Mouse (Mus musculus): ENCODE data around the gene Slc4a1ap. TPM values are rescaled to one million over a fixed set of nuclear protein-coding genes. Genes with fewer than 3 reads are reported as not detected.

The Slc4a1ap gene
- polyA plus RNA-seq, 1 experiment from 2014 or later, result 32.3 TPM

DNA sequence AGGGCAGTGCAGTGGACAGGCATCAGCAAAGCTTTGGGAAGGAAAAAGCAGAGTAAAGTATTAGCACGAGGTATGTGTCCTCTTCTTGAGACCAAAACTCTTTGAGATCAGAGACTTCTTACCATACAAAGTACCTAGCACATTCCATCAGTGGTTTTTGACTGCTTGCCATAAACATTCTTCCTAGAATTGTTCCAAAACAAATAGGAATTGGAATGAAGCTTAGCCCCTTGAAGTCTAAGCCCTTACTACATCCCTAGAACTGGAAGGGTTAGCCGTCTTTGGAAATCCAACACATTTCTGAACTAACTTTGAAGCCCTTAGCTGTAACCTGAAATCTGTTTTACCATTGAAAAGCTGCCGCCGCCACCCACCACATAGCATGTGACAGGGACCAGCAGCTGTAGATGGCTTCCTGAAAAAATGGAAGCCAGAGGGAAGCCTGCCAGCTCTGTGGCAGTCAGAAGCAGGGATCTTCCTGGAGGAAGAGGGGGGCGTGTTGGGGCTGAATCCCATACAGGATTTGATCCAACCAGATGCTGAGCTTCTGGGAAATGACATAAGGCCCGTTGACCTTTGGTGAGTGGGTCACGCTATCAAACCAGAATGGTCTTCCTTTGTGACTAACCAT lies 35.4 kb downstream of the Slc4a1ap start:
- H3K9ac ChIP-seq (ENCODE audit: low read length), result no peak overlapping the region
- H3K4me3 ChIP-seq (ENCODE audit: low read depth, low read length), result no peak overlapping the region
- H3K36me3 ChIP-seq (ENCODE audit: control insufficient read depth, insufficient read depth, low read length), result peaks cover 3% of the 10 kb centered on the region; the same call in 1 of the 2 replicates
- H3K4me1 ChIP-seq (ENCODE audit: control insufficient read depth, insufficient read depth, low read length), result no peaks in the 10 kb centered on the region
- ATAC-seq (ENCODE audit: insufficient number of reproducible peaks, low FRiP score, low TSS enrichment, low read depth), result no peak
- H3K27me3 ChIP-seq (ENCODE audit: control insufficient read depth, insufficient read depth, low read length), result no peaks in the 10 kb centered on the region
- 85% methylated on average over 7 of the region's 7 CpGs for WGBS
- H3K9me3 ChIP-seq (ENCODE audit: control insufficient read depth, low read length), result no peaks in the 10 kb centered on the region
- H3K27ac ChIP-seq (replicated peaks; ENCODE audit: low read depth, low read length), result no peak overlapping the region
- H3K4me2 ChIP-seq (ENCODE audit: low read depth, severe bottlenecking), result no peak overlapping the region
- no peak for DNase-seq (ENCODE audit: low spot score)

GRCm38 (mm10) chr5:31563496-31563895 lies 36.7 kb downstream of the Slc4a1ap start:
- Histone ChIP-seq H3K9ac (ENCODE audit: low read length) (no peak overlapping the region), H3K27ac (replicated peaks; ENCODE audit: low read depth, low read length) (no peak overlapping the region)

DNA sequence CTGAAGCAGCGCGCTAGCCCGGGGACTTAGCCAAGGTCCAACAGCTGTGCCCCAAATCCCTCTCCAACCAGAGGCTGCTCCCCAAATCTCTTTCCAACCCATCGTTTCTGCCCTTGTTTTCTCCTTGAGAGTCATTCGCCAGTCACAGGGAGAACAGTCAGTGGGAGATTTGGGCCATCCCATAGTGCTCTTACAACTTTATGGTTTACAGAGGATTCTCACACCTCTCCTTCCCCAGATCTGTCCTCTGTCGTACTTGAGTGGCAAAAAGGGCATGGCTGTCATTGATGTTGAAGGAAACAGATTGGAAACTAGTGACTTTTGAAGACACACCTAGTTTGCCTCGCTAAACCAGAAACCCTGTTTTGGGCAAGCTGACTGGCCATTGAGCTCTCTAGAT lies 37.1 kb downstream of the Slc4a1ap start:
- WGBS, result 31% methylated on average over 7 of the region's 7 CpGs
- ATAC-seq (ENCODE audit: insufficient number of reproducible peaks, low FRiP score, low TSS enrichment, low read depth), result no peak
- Histone ChIP-seq H3K4me1 (ENCODE audit: control insufficient read depth, insufficient read depth, low read length) (no peaks in the 10 kb centered on the region), H3K9ac (ENCODE audit: low read length) (no peak overlapping the region), H3K36me3 (ENCODE audit: control insufficient read depth, insufficient read depth, low read length) (peaks cover 3% of the 10 kb centered on the region; the same call in 1 of the 2 replicates), H3K27me3 (ENCODE audit: control insufficient read depth, insufficient read depth, low read length) (no peaks in the 10 kb centered on the region), H3K9me3 (ENCODE audit: control insufficient read depth, low read length) (no peaks in the 10 kb centered on the region), H3K27ac (replicated peaks; ENCODE audit: low read depth, low read length) (no peak overlapping the region), H3K4me3 (ENCODE audit: low read depth, low read length) (no peak overlapping the region), H3K4me2 (ENCODE audit: low read depth, severe bottlenecking) (no peak overlapping the region)
- no peak for DNase-seq (ENCODE audit: low spot score)

More at GRCm38 (mm10) chr5:31563496-31563895, 36.7 kb downstream of the Slc4a1ap start:
- Histone ChIP-seq H3K36me3 (ENCODE audit: control insufficient read depth, insufficient read depth, low read length) (peaks cover 3% of the 10 kb centered on the region; the same call in 1 of the 2 replicates), H3K4me3 (ENCODE audit: low read depth, low read length) (no peak overlapping the region), H3K4me1 (ENCODE audit: control insufficient read depth, insufficient read depth, low read length) (no peaks in the 10 kb centered on the region), H3K4me2 (ENCODE audit: low read depth, severe bottlenecking) (no peak overlapping the region), H3K9me3 (ENCODE audit: control insufficient read depth, low read length) (no peaks in the 10 kb centered on the region), H3K27me3 (ENCODE audit: control insufficient read depth, insufficient read depth, low read length) (no peaks in the 10 kb centered on the region)
- WGBS, result 10% methylated on average over 6 of the region's 6 CpGs
- DNase-seq (ENCODE audit: low spot score), result peak; percentile 87
- ATAC-seq (ENCODE audit: insufficient number of reproducible peaks, low FRiP score, low TSS enrichment, low read depth), result no peak

GRCm38 (mm10) chr5:31564976-31565375 lies 38.2 kb downstream of the Slc4a1ap start:
- no peaks in the 10 kb centered on the region for H3K9me3 ChIP-seq (ENCODE audit: control insufficient read depth, low read length)
- H3K4me3 ChIP-seq (ENCODE audit: low read depth, low read length), result no peak overlapping the region
- no peak for DNase-seq (ENCODE audit: low spot score)
- 87% methylated on average over 4 of the region's 4 CpGs for WGBS
- no peak overlapping the region for H3K27ac ChIP-seq (replicated peaks; ENCODE audit: low read depth, low read length)
- no peaks in the 10 kb centered on the region for H3K4me1 ChIP-seq (ENCODE audit: control insufficient read depth, insufficient read depth, low read length)
- no peak for ATAC-seq (ENCODE audit: insufficient number of reproducible peaks, low FRiP score, low TSS enrichment, low read depth)
- no peak overlapping the region for H3K4me2 ChIP-seq (ENCODE audit: low read depth, severe bottlenecking)
- H3K9ac ChIP-seq (ENCODE audit: low read length), result no peak overlapping the region
- peaks cover 3% of the 10 kb centered on the region; the same call in 1 of the 2 replicates for H3K36me3 ChIP-seq (ENCODE audit: control insufficient read depth, insufficient read depth, low read length)
- H3K27me3 ChIP-seq (ENCODE audit: control insufficient read depth, insufficient read depth, low read length), result no peaks in the 10 kb centered on the region

DNA sequence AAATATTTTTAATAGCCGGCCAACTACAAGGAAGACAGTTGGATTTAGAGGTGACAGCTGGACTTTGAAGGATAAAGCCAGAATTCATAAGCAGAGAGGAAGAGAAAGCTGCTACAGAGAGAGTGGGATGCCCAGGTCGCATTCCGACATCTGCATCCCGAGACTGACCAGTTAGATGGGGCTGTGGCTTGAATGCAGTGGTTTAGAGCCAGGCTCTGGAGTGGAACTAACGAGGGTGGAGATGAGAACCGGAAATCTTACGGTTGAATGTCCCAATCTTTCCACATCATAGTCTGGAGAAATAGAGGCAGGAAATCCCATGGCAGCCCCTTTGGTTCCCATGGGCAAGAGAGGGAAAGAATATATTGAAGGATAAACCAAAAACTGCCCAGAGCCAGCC lies 39.2 kb downstream of the Slc4a1ap start:
- no peak for ATAC-seq (ENCODE audit: insufficient number of reproducible peaks, low FRiP score, low TSS enrichment, low read depth)
- Histone ChIP-seq H3K4me3 (ENCODE audit: low read depth, low read length) (no peak overlapping the region), H3K4me1 (ENCODE audit: control insufficient read depth, insufficient read depth, low read length) (peaks cover 5% of the 10 kb centered on the region), H3K4me2 (ENCODE audit: low read depth, severe bottlenecking) (no peak overlapping the region), H3K27ac (replicated peaks; ENCODE audit: low read depth, low read length) (no peak overlapping the region), H3K9me3 (ENCODE audit: control insufficient read depth, low read length) (no peaks in the 10 kb centered on the region), H3K36me3 (ENCODE audit: control insufficient read depth, insufficient read depth, low read length) (no peaks in the 10 kb centered on the region), H3K9ac (ENCODE audit: low read length) (no peak overlapping the region), H3K27me3 (ENCODE audit: control insufficient read depth, insufficient read depth, low read length) (no peaks in the 10 kb centered on the region)
- no peak for DNase-seq (ENCODE audit: low spot score)
- 91% methylated on average over 7 of the region's 7 CpGs for WGBS

DNA sequence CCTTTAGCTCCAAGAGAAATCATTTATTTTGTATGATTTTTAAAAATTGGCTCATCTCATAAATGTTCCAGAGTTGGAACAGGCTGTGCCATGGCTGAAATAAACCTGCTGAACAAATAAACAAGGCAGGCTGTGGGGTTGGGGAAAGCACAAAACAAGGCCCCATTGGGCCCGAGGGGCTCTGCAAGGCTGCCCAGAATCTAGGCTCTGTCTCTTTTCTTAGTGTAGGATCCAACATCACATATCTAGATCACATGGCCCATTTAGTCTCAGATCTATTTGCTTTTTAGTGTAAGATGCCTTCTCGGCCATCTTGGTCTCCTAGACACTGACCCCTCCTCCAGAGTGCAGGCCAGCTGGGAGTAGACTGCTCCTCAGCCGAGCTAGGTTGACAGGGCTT lies 39.7 kb downstream of the Slc4a1ap start:
- no peak overlapping the region for H3K4me3 ChIP-seq (ENCODE audit: low read depth, low read length)
- 66% methylated on average over 3 of the region's 3 CpGs for WGBS
- H3K36me3 ChIP-seq (ENCODE audit: control insufficient read depth, insufficient read depth, low read length), result no peaks in the 10 kb centered on the region
- H3K4me1 ChIP-seq (ENCODE audit: control insufficient read depth, insufficient read depth, low read length), result peaks cover 8% of the 10 kb centered on the region
- no peak overlapping the region for H3K9ac ChIP-seq (ENCODE audit: low read length)
- no peaks in the 10 kb centered on the region for H3K27me3 ChIP-seq (ENCODE audit: control insufficient read depth, insufficient read depth, low read length)
- H3K27ac ChIP-seq (replicated peaks; ENCODE audit: low read depth, low read length), result no peak overlapping the region
- no peak for ATAC-seq (ENCODE audit: insufficient number of reproducible peaks, low FRiP score, low TSS enrichment, low read depth)
- no peaks in the 10 kb centered on the region for H3K9me3 ChIP-seq (ENCODE audit: control insufficient read depth, low read length)
- no peak overlapping the region for H3K4me2 ChIP-seq (ENCODE audit: low read depth, severe bottlenecking)
- no peak for DNase-seq (ENCODE audit: low spot score)

- 81% methylated on average over 5 of the region's 5 CpGs for WGBS
- Histone ChIP-seq H3K27me3 (ENCODE audit: control insufficient read depth, insufficient read depth, low read length) (no peaks in the 10 kb centered on the region), H3K4me1 (ENCODE audit: control insufficient read depth, insufficient read depth, low read length) (peaks cover 8% of the 10 kb centered on the region), H3K36me3 (ENCODE audit: control insufficient read depth, insufficient read depth, low read length) (no peaks in the 10 kb centered on the region), H3K9ac (ENCODE audit: low read length) (no peak overlapping the region), H3K4me2 (ENCODE audit: low read depth, severe bottlenecking) (no peak overlapping the region), H3K4me3 (ENCODE audit: low read depth, low read length) (no peak overlapping the region), H3K27ac (replicated peaks; ENCODE audit: low read depth, low read length) (no peak overlapping the region), H3K9me3 (ENCODE audit: control insufficient read depth, low read length) (no peaks in the 10 kb centered on the region)
- DNase-seq (ENCODE audit: low spot score) (no peak), ATAC-seq (ENCODE audit: insufficient number of reproducible peaks, low FRiP score, low TSS enrichment, low read depth) (no peak)
These were observed 41.3 kb downstream of the Slc4a1ap start for GRCm38 (mm10) chr5:31567951-31568657.

DNA sequence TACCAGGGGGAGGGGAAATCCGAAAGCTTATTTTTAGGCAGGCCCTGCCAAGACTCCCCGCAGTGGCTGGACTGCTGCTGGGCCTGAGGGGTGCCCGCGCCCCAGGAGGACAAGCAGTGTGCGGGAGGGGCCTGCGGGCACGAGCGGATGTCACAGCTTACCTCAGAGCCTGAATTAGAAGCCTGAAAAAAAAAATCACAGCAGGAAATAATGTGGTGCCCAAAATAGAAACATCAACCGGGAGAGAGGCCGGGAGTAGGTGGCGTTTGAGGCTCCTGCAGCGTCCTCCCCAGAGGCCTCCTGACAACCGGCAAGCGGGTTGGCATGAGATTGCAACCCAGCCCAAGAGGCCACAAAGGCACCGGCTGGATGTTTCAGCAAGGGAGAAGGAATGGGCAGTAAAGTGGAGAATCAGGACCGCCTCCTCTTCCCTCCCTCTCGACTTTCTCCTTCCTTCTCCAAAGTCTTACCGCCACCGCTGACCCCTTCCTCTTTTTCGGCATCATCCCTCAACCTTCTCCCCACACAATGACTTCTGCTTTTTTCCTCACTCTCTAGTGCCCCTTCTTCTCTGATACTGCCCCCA lies 44.3 kb downstream of the Slc4a1ap start:
- H3K27me3 ChIP-seq (ENCODE audit: control insufficient read depth, insufficient read depth, low read length), result no peaks in the 10 kb centered on the region
- no peaks in the 10 kb centered on the region for H3K9me3 ChIP-seq (ENCODE audit: control insufficient read depth, low read length)
- WGBS, result 13% methylated on average over 20 of the region's 20 CpGs
- no peak overlapping the region for H3K9ac ChIP-seq (ENCODE audit: low read length)
- H3K4me3 ChIP-seq (ENCODE audit: low read depth, low read length), result no peak overlapping the region
- peak overlapping the region; percentile 20; the same call in 1 of the 2 replicates for H3K4me2 ChIP-seq (ENCODE audit: low read depth, severe bottlenecking)
- no peaks in the 10 kb centered on the region for H3K36me3 ChIP-seq (ENCODE audit: control insufficient read depth, insufficient read depth, low read length)
- DNase-seq (ENCODE audit: low spot score), result peak; percentile 21
- ATAC-seq (ENCODE audit: insufficient number of reproducible peaks, low FRiP score, low TSS enrichment, low read depth), result no peak
- peaks cover 8% of the 10 kb centered on the region for H3K4me1 ChIP-seq (ENCODE audit: control insufficient read depth, insufficient read depth, low read length)
- no peak overlapping the region for H3K27ac ChIP-seq (replicated peaks; ENCODE audit: low read depth, low read length)

All from limb, embryonic 11.5 days (tissue).